Mouse (Mus musculus) kidney, postnatal 14 days (tissue): ENCODE results near the gene Cadm3.

Experiments used
- DNase-seq: peaks from one replicate; pipeline ENCODE4 v3.0.0; 2022; ENCODE audit warnings: mixed read lengths

Cadm3 gene

GRCm38 (mm10) chr1:173357799-173358198 is 9.7 kb downstream of the Cadm3 start:
- DNase-seq: no peak

- no peak for DNase-seq
Measured at GRCm38 (mm10) chr1:173356699-173357098, 10.8 kb downstream of the Cadm3 start.

- no peak for DNase-seq
Measured at GRCm38 (mm10) chr1:173355107-173355846, 12.2 kb downstream of the Cadm3 start.

- no peak for DNase-seq
Measured at GRCm38 (mm10) chr1:173350372-173350957, 17.0 kb downstream of the Cadm3 start, which contains the start of gene Aim2. Gene Aim2 (plus strand): TSS chr1:173350879.

GRCm38 (mm10) chr1:173349946-173350345 is 17.5 kb downstream of the Cadm3 start:
- DNase-seq: peak; percentile 34

- DNase-seq: no peak
Measured at GRCm38 (mm10) chr1:173349192-173349591, 18.3 kb downstream of the Cadm3 start.

- no peak for DNase-seq
Measured at GRCm38 (mm10) chr1:173348527-173348926, 19.0 kb downstream of the Cadm3 start.

- no peak for DNase-seq
Measured at GRCm38 (mm10) chr1:173345112-173345511, 22.4 kb downstream of the Cadm3 start.

- no peak for DNase-seq
Measured at GRCm38 (mm10) chr1:173343934-173344333, 23.6 kb downstream of the Cadm3 start.

GRCm38 (mm10) chr1:173342425-173342824 is 25.1 kb downstream of the Cadm3 start:
- no peak for DNase-seq

- DNase-seq: peak; percentile 37
Measured at GRCm38 (mm10) chr1:173339543-173339942, 28.0 kb downstream of the Cadm3 start.

GRCm38 (mm10) chr1:173337008-173337407 is 30.5 kb downstream of the Cadm3 start:
- DNase-seq: no peak

- no peak for DNase-seq
Measured at GRCm38 (mm10) chr1:173335903-173336302, 31.6 kb downstream of the Cadm3 start.

- no peak for DNase-seq
Measured at GRCm38 (mm10) chr1:173333312-173334253, 33.9 kb downstream of the Cadm3 start, which contains the start of gene Ackr1. Gene Ackr1 (minus strand): TSS chr1:173333750.

GRCm38 (mm10) chr1:173332418-173332817 is 35.1 kb downstream of the Cadm3 start:
- DNase-seq: no peak

- DNase-seq: no peak
Measured at GRCm38 (mm10) chr1:173329743-173330142, 37.8 kb downstream of the Cadm3 start.

- DNase-seq: no peak
Measured at GRCm38 (mm10) chr1:173329185-173329584, 38.3 kb downstream of the Cadm3 start.

GRCm38 (mm10) chr1:173328446-173328845 is 39.0 kb downstream of the Cadm3 start:
- no peak for DNase-seq

- no peak for DNase-seq
Measured at GRCm38 (mm10) chr1:173326552-173326951, 40.9 kb downstream of the Cadm3 start.

- DNase-seq: no peak
Measured at GRCm38 (mm10) chr1:173325395-173325794, 42.1 kb downstream of the Cadm3 start.

GRCm38 (mm10) chr1:173324961-173325360 is 42.5 kb downstream of the Cadm3 start:
- DNase-seq: no peak

GRCm38 (mm10) chr1:173323839-173324585 is 43.5 kb downstream of the Cadm3 start:
- peak; percentile 19 for DNase-seq

GRCm38 (mm10) chr1:173322249-173322627 is 45.3 kb downstream of the Cadm3 start:
- no peak for DNase-seq
